Mouse (Mus musculus) cortical plate, adult 2 months (tissue): ENCODE data around the gene Senp2.

Experiments used
- CTCF ChIP-seq: fragments of 200-500 bp; IDR thresholded peaks from 2 replicates; pipeline ENCODE4 v1.5.1; 2011; ENCODE audit warnings: mild to moderate bottlenecking, control low read depth, low read length; ENCODE audit not compliant: insufficient read depth; ENCODE audit errors: extremely low read depth
- POLR2A ChIP-seq: fragments of 200-500 bp; IDR thresholded peaks from 2 replicates; pipeline ENCODE4 v1.6.1; 2011; ENCODE audit warnings: mild to moderate bottlenecking, low read length, control low read depth; ENCODE audit not compliant: insufficient read depth; ENCODE audit errors: extremely low read depth

DNA sequence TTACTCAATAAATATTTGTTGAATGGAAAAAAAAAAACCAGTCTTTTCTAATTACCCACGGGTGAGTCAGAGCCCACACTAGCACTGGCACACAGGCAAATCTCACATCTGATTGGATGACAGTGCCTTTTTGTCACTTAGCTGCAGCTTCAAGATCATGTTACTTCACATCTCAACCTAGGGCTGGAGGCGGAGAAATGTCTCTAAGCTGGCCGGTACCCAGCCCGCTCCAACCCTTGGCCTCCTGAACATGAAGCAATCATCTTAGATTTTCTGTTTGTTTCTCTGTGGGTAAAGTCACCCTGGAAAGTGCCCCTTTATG is 67.3 kb downstream of the Senp2 start:
- TF ChIP-seq POLR2A (no peak), CTCF (no peak)
